Mouse (Mus musculus) 3134 (cell line): ENCODE data around the gene Gm4922.

Experiments
- DNase-seq: peaks from one replicate; pipeline ENCODE4 v3.0.0-alpha.2; 2011; ENCODE audit warnings: low spot score; ENCODE audit not compliant: insufficient read length; ENCODE audit errors: extremely low read depth

Gm4922 gene

GRCm38 (mm10) chr10:18786693-18787092 lies at the start of gene Gm4922:
Gene Gm4922 (minus strand): TSS chr10:18786793.
- no peak for DNase-seq

GRCm38 (mm10) chr10:18835684-18836479 lies 49.3 kb upstream of the Gm4922 start:
- no peak for DNase-seq

DNA sequence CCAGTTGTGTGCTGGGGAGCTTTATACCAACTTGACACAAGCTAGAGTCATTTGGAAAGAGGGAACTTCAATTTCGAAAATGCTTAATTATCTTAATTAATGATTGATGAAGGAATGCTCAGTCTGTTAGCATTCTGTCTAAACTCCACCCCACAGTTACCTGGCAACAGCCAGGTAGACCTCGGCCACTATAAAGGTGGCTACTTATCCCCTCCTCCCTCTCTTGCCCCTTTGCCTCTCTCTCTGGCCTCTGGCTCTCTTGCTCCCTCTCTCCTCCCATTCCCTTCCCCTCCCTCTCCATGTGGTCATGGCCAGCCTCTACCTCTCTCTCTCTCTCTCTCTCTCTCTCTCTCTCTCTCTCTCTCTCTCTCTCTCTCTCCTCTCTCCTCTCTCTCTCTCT lies 47.8 kb upstream of the Gm4922 start:
- no peak for DNase-seq

DNA sequence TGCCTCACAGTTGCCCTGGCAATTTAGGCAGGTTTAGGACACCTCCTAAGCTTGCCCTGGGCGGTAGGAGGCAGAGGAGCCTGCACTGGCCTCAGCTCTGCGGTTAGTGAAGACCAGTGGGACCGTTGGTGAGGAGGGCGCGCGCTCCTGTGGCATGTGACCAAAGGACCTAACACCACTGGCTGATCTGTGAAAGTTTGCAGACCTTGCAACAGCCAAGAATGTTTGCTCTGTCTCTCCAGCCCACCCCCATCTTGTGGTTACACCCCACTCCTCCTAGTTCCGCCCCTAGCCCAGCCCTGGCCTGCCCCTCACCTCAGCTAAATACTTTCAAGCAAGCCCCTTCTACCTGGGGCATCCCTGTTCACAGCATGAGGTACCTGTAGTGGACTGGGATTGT lies 45.2 kb upstream of the Gm4922 start:
- no peak for DNase-seq

GRCm38 (mm10) chr10:18830359-18830758 lies 43.8 kb upstream of the Gm4922 start:
- DNase-seq = no peak

- DNase-seq = no peak
These were observed 41.3 kb upstream of the Gm4922 start for GRCm38 (mm10) chr10:18827936-18828335.

DNA sequence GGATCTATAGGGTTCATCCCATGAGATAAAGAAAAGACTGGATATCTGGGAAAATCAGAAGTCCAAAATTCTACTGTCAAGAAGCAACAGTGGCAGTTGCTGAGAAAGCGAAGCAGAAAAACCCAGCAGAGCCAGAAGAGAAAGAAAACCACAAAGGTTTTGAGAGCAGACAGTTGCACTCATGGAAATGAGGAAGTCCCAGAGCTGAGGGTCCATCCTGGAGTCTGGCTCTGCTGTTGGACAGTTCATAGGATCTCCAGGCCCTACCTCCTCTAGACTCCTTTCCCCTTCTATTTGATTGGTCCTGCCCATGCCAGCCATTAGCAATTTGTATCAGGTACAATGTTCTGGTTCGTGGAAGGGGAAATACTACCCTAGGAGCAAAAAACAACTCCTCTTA lies 39.5 kb upstream of the Gm4922 start:
- no peak for DNase-seq

GRCm38 (mm10) chr10:18825143-18825542 lies 38.5 kb upstream of the Gm4922 start:
- DNase-seq = no peak

- DNase-seq = no peak
These were observed 30.0 kb upstream of the Gm4922 start for GRCm38 (mm10) chr10:18816560-18816959.

GRCm38 (mm10) chr10:18811751-18812150 lies 25.2 kb upstream of the Gm4922 start:
- no peak for DNase-seq

DNA sequence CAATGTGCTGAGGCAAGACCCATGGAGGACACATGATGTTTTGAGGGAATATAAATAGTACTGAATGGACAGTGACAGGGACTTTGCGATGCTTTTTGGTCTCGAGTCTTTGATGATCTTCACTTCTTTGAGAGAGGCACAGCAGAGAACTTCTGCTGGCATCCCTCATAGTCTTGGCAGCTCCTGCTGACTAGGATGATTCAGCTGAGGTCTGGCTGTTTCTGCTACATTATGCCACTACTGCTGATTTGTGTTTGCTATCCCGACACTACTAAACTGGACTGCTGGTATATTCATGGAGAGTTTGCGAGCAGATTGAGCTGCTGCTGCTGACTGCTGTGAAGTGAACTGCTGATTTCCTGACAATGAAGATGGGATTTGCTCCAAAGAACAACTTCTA lies 3.5 kb upstream of the Gm4922 start:
- no peak for DNase-seq

DNA sequence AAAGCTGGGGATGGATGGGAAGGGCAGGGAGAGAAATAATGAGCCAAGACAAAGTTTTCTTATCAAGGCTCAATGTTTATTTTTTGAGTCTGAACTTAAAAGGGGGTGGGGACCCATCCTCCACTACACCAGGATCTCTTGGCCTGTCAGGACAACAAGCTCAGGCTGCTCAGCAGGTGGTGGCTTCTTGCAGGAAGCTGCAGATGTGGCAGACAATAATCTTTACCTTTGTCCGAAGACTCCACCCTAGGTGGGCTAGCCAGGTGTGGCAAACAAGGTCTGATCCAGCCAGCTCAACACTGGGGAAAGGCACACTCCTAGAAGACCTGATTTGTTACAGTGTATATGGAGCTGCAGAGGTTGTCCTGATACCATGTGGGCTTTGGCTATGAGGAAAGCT lies 2.0 kb upstream of the Gm4922 start:
- no peak for DNase-seq

DNA sequence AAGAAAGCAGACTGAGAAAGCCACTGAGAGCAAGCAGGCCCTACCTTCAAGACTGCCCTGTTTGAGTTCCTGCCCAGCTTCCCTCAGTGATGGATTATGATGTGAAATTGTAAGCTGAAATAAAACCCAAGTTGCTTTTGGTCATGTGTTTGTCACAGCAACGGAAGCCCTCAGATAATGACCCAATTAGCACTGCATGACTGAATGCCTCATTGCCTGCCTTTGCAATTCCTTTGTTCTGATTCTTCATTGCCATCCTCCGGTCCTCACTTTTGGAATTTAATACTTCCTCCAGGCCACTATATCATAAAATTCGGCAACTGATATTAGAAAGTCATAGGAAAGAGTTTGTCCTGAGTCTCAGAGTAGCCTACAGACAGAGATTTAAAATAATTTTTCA lies 9.0 kb downstream of the Gm4922 start:
- no peak for DNase-seq

- no peak for DNase-seq
These were observed 13.9 kb downstream of the Gm4922 start for GRCm38 (mm10) chr10:18772537-18773179.

DNA sequence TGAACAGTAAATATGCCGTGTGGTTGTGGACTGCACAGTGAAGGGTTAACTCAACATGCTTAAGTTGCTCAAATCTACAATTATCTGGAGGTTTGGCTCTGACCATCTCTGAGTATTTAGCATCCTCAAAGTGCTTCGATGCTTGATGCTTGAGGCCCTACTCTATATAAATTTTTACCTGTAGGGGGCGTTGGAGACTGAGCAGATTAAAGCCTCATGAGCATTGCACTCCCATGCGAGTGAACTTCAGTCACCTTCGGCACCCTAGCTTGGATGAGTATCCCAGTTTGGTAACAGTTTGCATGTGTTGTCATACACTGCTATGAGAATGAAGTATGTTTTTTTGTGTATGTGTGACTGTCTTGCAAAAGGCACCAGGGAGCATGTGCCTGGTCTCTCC lies 16.7 kb downstream of the Gm4922 start:
- DNase-seq = no peak

- DNase-seq = no peak
These were observed 26.4 kb downstream of the Gm4922 start for GRCm38 (mm10) chr10:18760241-18760640.

DNA sequence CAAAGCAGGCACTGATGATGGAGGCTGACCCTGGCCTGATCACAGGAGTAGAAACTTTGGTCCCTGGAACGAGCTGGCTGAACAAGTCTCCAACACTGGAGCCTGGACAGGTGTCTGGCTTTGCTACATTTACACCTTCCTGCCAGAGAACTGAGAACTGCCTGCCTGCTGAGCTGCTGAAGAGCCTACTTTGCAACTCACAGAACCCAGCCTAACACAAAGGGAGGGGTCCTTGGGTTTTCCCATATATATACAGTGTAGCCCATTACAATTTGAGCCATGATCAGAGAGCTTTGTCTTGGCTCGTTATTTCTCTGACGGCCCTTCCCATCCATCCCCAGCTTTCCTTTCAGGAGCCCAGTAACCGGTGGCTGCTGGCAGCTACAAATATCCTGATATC lies 36.5 kb downstream of the Gm4922 start:
- no peak for DNase-seq

DNA sequence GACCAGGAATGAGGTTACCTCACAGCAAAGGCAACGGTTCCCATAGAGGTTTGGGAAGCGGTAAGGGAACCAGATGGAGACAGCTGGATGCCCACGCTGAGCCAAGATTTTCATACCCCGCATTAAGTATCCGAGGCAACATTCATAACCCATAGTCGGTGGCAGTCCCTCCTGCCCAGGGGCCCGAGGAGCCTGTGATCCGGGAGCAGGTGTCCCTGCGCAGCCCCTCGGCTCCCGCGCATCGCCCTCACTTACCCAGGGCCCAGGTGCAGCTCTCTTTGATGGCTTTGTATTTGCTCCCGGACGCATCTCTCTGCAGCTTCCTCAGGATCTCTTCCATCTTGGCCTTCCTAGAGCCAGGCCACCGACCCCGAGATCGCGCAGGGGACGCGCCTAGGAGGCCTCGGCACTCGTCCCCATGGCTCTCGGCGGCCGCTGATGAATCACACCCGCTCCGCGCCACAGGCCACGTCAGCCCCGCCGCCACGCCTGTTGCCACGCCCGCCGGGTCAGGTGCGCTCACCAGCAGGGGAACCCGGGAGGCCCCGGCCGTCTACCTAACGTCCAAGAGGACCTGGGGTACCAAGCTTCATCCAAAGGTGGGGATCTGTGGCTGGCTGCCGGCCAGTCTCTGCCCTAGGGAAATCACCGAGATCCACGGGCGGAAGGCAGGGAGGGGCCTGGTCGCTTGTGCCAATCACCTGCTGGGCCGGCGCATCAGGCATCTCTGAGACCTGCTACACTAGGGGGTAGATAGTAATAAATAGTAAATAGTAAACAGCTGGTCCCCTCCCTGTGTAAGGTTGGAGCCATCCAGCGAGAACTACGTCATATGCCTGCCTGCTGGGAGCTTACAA lies 43.1 kb downstream of the Gm4922 start, which contains the start of gene Arfgef3:
Gene Arfgef3, minus strand, starts transcription at position 664 of the 857 bp plus-strand sequence.
- no peak for DNase-seq

DNA sequence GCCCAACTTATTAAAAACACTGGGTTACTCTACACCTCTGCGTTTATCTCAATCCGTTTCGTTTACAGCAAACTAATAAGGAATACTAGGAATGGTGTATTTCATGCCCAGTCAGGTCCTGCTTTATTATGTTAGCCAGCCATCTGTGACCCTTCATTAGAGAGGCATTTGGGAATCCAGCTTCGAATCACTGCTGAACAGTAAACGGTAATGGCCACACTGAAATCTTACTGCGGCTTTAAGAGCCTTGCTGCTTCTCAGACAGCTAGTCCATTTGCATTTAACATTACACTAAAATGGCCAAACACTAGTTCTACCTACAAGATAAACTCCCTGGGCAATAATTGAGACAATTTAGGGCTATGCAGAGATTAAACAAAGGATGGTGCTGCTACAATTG lies 44.5 kb downstream of the Gm4922 start:
- no peak for DNase-seq

- no peak for DNase-seq
These were observed 45.6 kb downstream of the Gm4922 start for GRCm38 (mm10) chr10:18741024-18741423.
